Mouse (Mus musculus) kidney, adult 2 months (tissue): ENCODE data around the gene Cinp.

Source experiments
- CTCF ChIP-seq: fragments of 200-500 bp; conservative IDR thresholded peaks from 2 replicates; pipeline ENCODE4 v1.5.1; 2011; ENCODE audit warnings: low read depth, mild to moderate bottlenecking, control low read depth, low read length, moderate library complexity, mixed read lengths; ENCODE audit not compliant: insufficient read depth, insufficient read length
- POLR2A ChIP-seq: fragments of 200-500 bp; IDR thresholded peaks from one replicate; pipeline ENCODE4 v1.6.1; 2011; ENCODE audit warnings: low read depth, low read length, control low read depth

DNA sequence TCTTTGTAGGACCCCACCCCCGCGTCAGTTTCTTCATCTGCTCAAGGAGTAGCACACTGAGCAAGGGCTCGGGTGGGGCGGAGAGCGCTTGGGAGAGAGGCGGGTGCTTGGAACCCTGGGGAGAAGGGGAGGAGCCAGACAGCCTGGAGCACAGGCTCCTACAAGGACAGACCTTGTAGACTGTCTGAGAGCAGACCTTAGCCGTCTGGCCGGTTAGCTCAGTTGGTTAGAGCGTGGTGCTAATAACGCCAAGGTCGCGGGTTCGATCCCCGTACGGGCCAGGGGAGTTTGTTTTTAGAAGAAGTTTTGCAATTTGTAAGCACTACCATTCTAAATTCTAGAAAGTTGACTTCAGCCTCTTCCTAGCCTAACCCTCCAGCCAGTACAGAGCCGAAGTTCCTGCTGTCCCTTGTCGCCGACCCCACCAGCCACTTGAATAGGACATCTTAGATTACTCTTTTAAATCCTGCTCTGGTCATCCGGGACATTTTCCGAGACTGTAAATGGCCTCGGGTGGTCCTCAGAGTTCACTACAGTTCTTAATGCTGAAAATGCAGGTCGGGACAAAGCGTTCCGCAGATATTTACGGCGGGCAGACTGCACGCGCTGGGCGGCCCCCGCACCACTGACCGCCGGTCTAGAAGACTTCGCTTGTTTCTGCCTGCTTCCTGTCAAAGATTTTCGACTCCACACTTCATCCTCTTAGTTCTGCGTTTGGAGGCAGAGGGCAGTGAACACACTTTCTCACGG, 43.6 kb downstream of the Cinp start:
- no peak for TF ChIP-seq CTCF
- no peak for TF ChIP-seq POLR2A
